27 mouse cellular contexts compared by ENCODE assay signal in the genomic region with DNA sequence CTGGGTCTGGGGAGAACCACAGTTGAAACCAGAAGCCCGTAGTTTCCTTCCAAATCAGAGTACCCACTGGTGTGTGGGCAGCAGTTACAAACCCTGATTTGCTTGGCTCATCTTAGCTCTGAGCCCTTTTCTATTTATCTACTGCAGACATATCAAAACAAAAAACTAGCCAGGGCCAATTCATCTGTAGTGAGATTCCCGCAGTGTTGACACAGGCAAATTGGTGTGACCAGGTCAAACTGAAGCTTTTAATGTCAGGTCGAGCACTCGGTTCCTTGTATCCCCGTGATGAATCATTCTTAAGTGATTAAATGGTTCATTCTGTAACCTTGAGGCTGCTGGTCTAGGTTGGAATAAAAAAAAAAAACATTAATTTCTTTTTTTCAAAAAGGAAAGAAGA. TPM values are rescaled to one million over a fixed set of nuclear protein-coding genes. Genes with fewer than 3 reads are reported as not detected.
A peak's percentile ranks its signal among the peaks of the same experiment; 100 is the strongest.
DNase-seq lines count a peak whose midpoint lies in the region; ATAC-seq and TF ChIP-seq lines count a peak whose summit lies in the region.
"Had no signal": no experiment of that assay in that cellular context is flagged by ENCODE, and none has a peak within 500 bp of the region (broad histone marks: within the 10 kb centered on the region; RNA-seq: fewer than 3 reads in every experiment).

No protein-coding gene starts in this region.

- no peak for TF ChIP-seq RAD21 in CH12.LX (IDR thresholded peaks at IDR 0.05; ENCODE audit: low read depth, low read length)

- WGBS in hindbrain, postnatal 0 days = 24% methylated on average over 5 of the region's 5 CpGs
- 24% methylated on average over 5 of the region's 5 CpGs for WGBS in hindbrain, embryonic 12.5 days
- 55% methylated on average over 5 of the region's 5 CpGs for WGBS in liver, embryonic 12.5 days (ENCODE audit: insufficient replicate concordance)

- dilution Hi-C loops in CH12.LX (cut with MboI; ENCODE audit: extremely low pct_ligation_motif_present, extremely low pct_unique_long_range_greater_than_20kb, low sequenced_read_pairs) = no loop called here

- peak overlapping the region; percentile 29; the same call in 1 of the 2 replicates for H3K4me2 ChIP-seq in hindbrain, postnatal 0 days (ENCODE audit: low read depth, low read length)
- no peak overlapping the region for H3K4me2 ChIP-seq in hindbrain, embryonic 12.5 days (replicated peaks)
- H3K4me2 ChIP-seq in CH12.LX (ENCODE audit: insufficient read depth, low read depth, poor library complexity, severe bottlenecking) = peak overlapping the region; percentile 98
- no peak overlapping the region for H3K4me2 ChIP-seq in liver, embryonic 12.5 days
- H3K4me2 ChIP-seq: heart, embryonic 15.5 days; midbrain, embryonic 15.5 days had no signal

- H3K36me3 ChIP-seq in hindbrain, postnatal 0 days (ENCODE audit: insufficient read depth, low read length) = no peaks in the 10 kb centered on the region
- no peaks in the 10 kb centered on the region for H3K36me3 ChIP-seq in hindbrain, embryonic 12.5 days
- H3K36me3 ChIP-seq in CH12.LX (replicated peaks in 1 of 2; ENCODE audit: control insufficient read depth in 1 of 2, insufficient read depth in 1 of 2, low read length in 1 of 2) = no peaks in the 10 kb centered on the region
- H3K36me3 ChIP-seq in liver, embryonic 12.5 days = no peaks in the 10 kb centered on the region
- H3K36me3 ChIP-seq: heart, embryonic 15.5 days; midbrain, embryonic 15.5 days had no signal

- H3K9me3 ChIP-seq in hindbrain, postnatal 0 days (ENCODE audit: low read length) = no peaks in the 10 kb centered on the region
- H3K9me3 ChIP-seq in hindbrain, embryonic 12.5 days (replicated peaks) = no peaks in the 10 kb centered on the region
- H3K9me3 ChIP-seq in CH12.LX (replicated peaks; ENCODE audit: low read length) = no peaks in the 10 kb centered on the region
- no peaks in the 10 kb centered on the region for H3K9me3 ChIP-seq in liver, embryonic 12.5 days (replicated peaks)
- H3K9me3 ChIP-seq: heart, embryonic 15.5 days; midbrain, embryonic 15.5 days had no signal

- no peak overlapping the region; the same call in 1 of the 2 replicates for H3K4me3 ChIP-seq in hindbrain, postnatal 0 days (ENCODE audit: low read length)
- H3K4me3 ChIP-seq in hindbrain, embryonic 12.5 days = no peak overlapping the region
- H3K4me3 ChIP-seq in CH12.LX (replicated peaks in 1 of 3; ENCODE audit: low read depth in 2 of 3, low read length in 2 of 3, poor library complexity in 1 of 3) = no peak overlapping the region
- no peak overlapping the region for H3K4me3 ChIP-seq in liver, embryonic 12.5 days
- H3K4me3 ChIP-seq: heart, adult 2 months; heart, embryonic 15.5 days; left cerebral cortex, adult 2 months; midbrain, embryonic 15.5 days had no signal

- in situ Hi-C loops in CH12.LX (cut with MboI; ENCODE audit: low pct_ligation_motif_present, low pct_unique_long_range_greater_than_20kb, low sequenced_read_pairs) = no loop called here

- TF ChIP-seq EP300 in CH12.LX (IDR thresholded peaks at IDR 0.05; ENCODE audit: low read length) = no peak

- H3K27ac ChIP-seq in hindbrain, postnatal 0 days = no peak overlapping the region
- H3K27ac ChIP-seq in hindbrain, embryonic 12.5 days = no peak overlapping the region
- H3K27ac ChIP-seq in CH12.LX (ENCODE audit: insufficient read depth, low read depth) = no peak overlapping the region
- no peak overlapping the region for H3K27ac ChIP-seq in liver, embryonic 12.5 days
- H3K27ac ChIP-seq: heart, adult 2 months; heart, embryonic 15.5 days; left cerebral cortex, adult 2 months; midbrain, embryonic 15.5 days had no signal

- H3K27me3 ChIP-seq in hindbrain, postnatal 0 days (ENCODE audit: insufficient read depth, low read length) = no peaks in the 10 kb centered on the region
- H3K27me3 ChIP-seq in hindbrain, embryonic 12.5 days = no peaks in the 10 kb centered on the region
- H3K27me3 ChIP-seq in CH12.LX (replicated peaks) = no peaks in the 10 kb centered on the region
- no peaks in the 10 kb centered on the region for H3K27me3 ChIP-seq in liver, embryonic 12.5 days (replicated peaks)
- H3K27me3 ChIP-seq: heart, embryonic 15.5 days; midbrain, embryonic 15.5 days had no signal

- no peaks in the 10 kb centered on the region for H3K4me1 ChIP-seq in hindbrain, postnatal 0 days (ENCODE audit: insufficient read depth, low read length)
- no peaks in the 10 kb centered on the region for H3K4me1 ChIP-seq in hindbrain, embryonic 12.5 days
- H3K4me1 ChIP-seq in CH12.LX (ENCODE audit: control insufficient read depth in 1 of 2, insufficient read depth in 2 of 2) = no peaks in the 10 kb centered on the region
- H3K4me1 ChIP-seq in liver, embryonic 12.5 days = no peaks in the 10 kb centered on the region
- H3K4me1 ChIP-seq: heart, embryonic 15.5 days; midbrain, embryonic 15.5 days had no signal

- H3K9ac ChIP-seq in hindbrain, postnatal 0 days (replicated peaks; ENCODE audit: low read length) = no peak overlapping the region
- H3K9ac ChIP-seq in hindbrain, embryonic 12.5 days = no peak overlapping the region
- peak overlapping the region; percentile 40; the same call in 1 of the 2 replicates for H3K9ac ChIP-seq in CH12.LX (ENCODE audit: insufficient read depth, low read depth)
- H3K9ac ChIP-seq in liver, embryonic 12.5 days = no peak overlapping the region
- H3K9ac ChIP-seq: heart, embryonic 15.5 days; liver, postnatal 0 days; midbrain, embryonic 15.5 days had no signal

- no peak for ATAC-seq in hindbrain, postnatal 0 days
- ATAC-seq in hindbrain, embryonic 12.5 days (ENCODE audit: low FRiP score) = no peak
- ATAC-seq in liver, embryonic 12.5 days = no peak
- ATAC-seq: liver, postnatal 0 days; midbrain, embryonic 15.5 days had no signal

- no peak for TF ChIP-seq CTCF in hindbrain, postnatal 0 days (IDR thresholded peaks at IDR 0.05; ENCODE audit: low read depth)
- no peak for TF ChIP-seq CTCF in CH12.LX (conservative IDR thresholded peaks at IDR 0.05 in 1 of 2, IDR thresholded peaks at IDR 0.05 in 1 of 2; ENCODE audit: low read depth in 2 of 2, low read length in 2 of 2)

- no peak for TF ChIP-seq POLR2A in CH12.LX (IDR thresholded peaks at IDR 0.05; ENCODE audit: low read depth, low read length)

- no peak for DNase-seq in hindbrain, postnatal 0 days (ENCODE audit: low spot score)
- no peak for DNase-seq in CH12.LX (ENCODE audit: extremely low read depth)
- peak; percentile 10 for DNase-seq in adrenal gland, postnatal 10 days
- DNase-seq in embryo, embryonic 11.5 days (ENCODE audit: low read depth, low spot score) = peak; percentile 2
- no peak for DNase-seq in thymus, postnatal 14 days
- DNase-seq in spleen, adult 18-20 months = no peak
- DNase-seq: B cell, adult 2 months; cerebellum, adult 2 months; gastrocnemius, postnatal 25 days; heart, adult 2 months; heart, postnatal 4 days; kidney, postnatal 14 days; left cerebral cortex, postnatal 4 days; liver; liver, postnatal 0 days; lung, postnatal 14 days; right cerebral cortex, adult 18-20 months; thymus, postnatal 25 days had no signal

- H3K79me2 ChIP-seq in CH12.LX (replicated peaks; ENCODE audit: control insufficient read depth, extremely low read depth, insufficient read depth, poor library complexity, severe bottlenecking) = no peaks in the 10 kb centered on the region

TF ChIP-seq in CH12.LX, 34 proteins besides CTCF, POLR2A, EP300 and RAD21:
- TF ChIP-seq SIN3A (IDR thresholded peaks at IDR 0.05; ENCODE audit: low read length) (no peak), JUN (IDR thresholded peaks at IDR 0.05; ENCODE audit: insufficient read depth, low read depth, low read length) (no peak), MAFK (IDR thresholded peaks at IDR 0.05; ENCODE audit: insufficient replicate concordance, low read length) (no peak), UBTF (IDR thresholded peaks at IDR 0.05; ENCODE audit: low read depth, low read length) (no peak), MAZ (IDR thresholded peaks at IDR 0.05; ENCODE audit: low read depth, low read length) (no peak), GABPA (IDR thresholded peaks at IDR 0.05; ENCODE audit: insufficient replicate concordance, low read depth, low read length) (no peak), USF2 (conservative IDR thresholded peaks at IDR 0.05; ENCODE audit: low read depth, low read length) (no peak), ZKSCAN1 (IDR thresholded peaks at IDR 0.05; ENCODE audit: borderline replicate concordance, low read depth, low read length) (no peak), HCFC1 (IDR thresholded peaks at IDR 0.05; ENCODE audit: low read depth, low read length) (no peak), ZNF384 (IDR thresholded peaks at IDR 0.05; ENCODE audit: low read depth, low read length) (no peak), ZMIZ1 (IDR thresholded peaks at IDR 0.05; ENCODE audit: low read depth, low read length) (no peak), MAX (IDR thresholded peaks at IDR 0.05; ENCODE audit: low read length) (no peak), E2F4 (IDR thresholded peaks at IDR 0.05; ENCODE audit: insufficient replicate concordance, low read depth, low read length) (no peak), ZC3H11A (IDR thresholded peaks at IDR 0.05; ENCODE audit: low read depth, low read length) (no peak), NELFE (IDR thresholded peaks at IDR 0.05; ENCODE audit: low read depth, low read length) (no peak), USF1 (IDR thresholded peaks at IDR 0.05; ENCODE audit: low read depth, low read length) (no peak), KAT2A (IDR thresholded peaks at IDR 0.05; ENCODE audit: insufficient replicate concordance, low read length) (no peak), TBP (conservative IDR thresholded peaks at IDR 0.05; ENCODE audit: low read depth, low read length) (no peak), CHD2 (IDR thresholded peaks at IDR 0.05; ENCODE audit: low read length) (no peak), NRF1 (IDR thresholded peaks at IDR 0.05; ENCODE audit: low read depth, low read length) (no peak)

RNA-seq across cellular contexts. Expression of a gene that starts 32.6 kb away (rescaled TPM):
- total RNA-seq in hindbrain, postnatal 0 days (2014; rRNA removed) = 4.4 and 8.2 TPM in 2 replicates
- 1.6 and 2.0 TPM in 2 replicates for polyA plus RNA-seq in hindbrain, postnatal 0 days (2015; fragmentation: Nextera tagmentation; extraction: Ambion mirVana)
- polyA plus RNA-seq in hindbrain, embryonic 12.5 days (2016; fragmentation: Nextera tagmentation; extraction: Ambion mirVana) = 0.98 and 2.2 TPM in 2 replicates
- total RNA-seq in CH12.LX (2012; rRNA removed) (not detected in 2 replicates), CH12.LX (2014; rRNA removed) (not detected in 2 replicates)
- polyA plus RNA-seq in CH12.LX (2012; ENCODE audit: insufficient read length, low read depth) = not detected in 2 replicates
- total RNA-seq in adrenal gland, postnatal 10 days (2021) = not detected
- not detected in 2 replicates for polyA plus RNA-seq in liver, embryonic 12.5 days (2016; fragmentation: Nextera tagmentation; extraction: Ambion mirVana)
- total RNA-seq: gastrocnemius, postnatal 25 days; heart, postnatal 4 days; megakaryocyte, adult 5-6 weeks; neutrophil, adult 5-6 weeks had no signal
- polyA plus RNA-seq: heart, adult 2 months; heart, embryonic 15.5 days; intestine, embryonic 14.5 days; liver, postnatal 0 days; testis, adult 2 months had no signal

Comparison
In these comparisons a context has a peak if more than half of its experiments do, and no peak if none do; other contexts are left out.
1. H3K4me2 ChIP-seq: peak in hindbrain, postnatal 0 days (single experiment) and CH12.LX (single experiment); none in hindbrain, embryonic 12.5 days (single experiment) and liver, embryonic 12.5 days (single experiment).
2. DNase-seq: peak in adrenal gland, postnatal 10 days (single experiment) and embryo, embryonic 11.5 days (single experiment); none in hindbrain, postnatal 0 days (single experiment), CH12.LX (single experiment), thymus, postnatal 14 days (single experiment) and spleen, adult 18-20 months (0 of 2).